Mouse (Mus musculus): ENCODE data around the gene Ddost.
A peak's percentile ranks its signal among the peaks of the same experiment; 100 is the strongest.
"Not testable (repeated sequence)": the region's sequence is repeated elsewhere in the genome, so short reads cannot be mapped to it uniquely, and the experiment has no call there.

The Ddost gene

GRCm38 (mm10) chr4:138311595-138311994, 7.1 kb downstream of the Ddost start:
- DNase-seq (ENCODE audit: low read depth, low spot score), result peak; percentile 58

GRCm38 (mm10) chr4:138312105-138312504, 7.6 kb downstream of the Ddost start:
- no peak for DNase-seq (ENCODE audit: low read depth, low spot score)

DNA sequence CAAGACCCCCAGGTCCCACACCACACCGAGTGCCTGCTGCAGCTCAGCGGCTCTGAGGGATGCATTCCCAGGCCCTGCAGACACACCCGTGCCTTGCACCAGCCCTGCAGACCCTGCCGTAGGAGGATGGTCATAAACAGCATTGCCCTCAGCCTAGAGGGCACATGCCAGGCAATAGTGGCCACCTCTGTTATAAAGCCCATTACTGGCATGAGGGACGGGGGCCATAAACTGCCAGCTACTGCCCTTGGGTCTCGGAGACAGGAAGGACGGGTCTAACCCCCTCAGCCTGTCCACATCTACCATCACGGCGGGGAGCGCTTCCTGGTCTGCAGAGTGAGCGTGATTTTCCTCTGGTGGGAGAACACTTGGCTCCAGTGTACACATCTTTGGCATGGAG, 8.5 kb downstream of the Ddost start:
- no peak for DNase-seq (ENCODE audit: low read depth, low spot score)

DNA sequence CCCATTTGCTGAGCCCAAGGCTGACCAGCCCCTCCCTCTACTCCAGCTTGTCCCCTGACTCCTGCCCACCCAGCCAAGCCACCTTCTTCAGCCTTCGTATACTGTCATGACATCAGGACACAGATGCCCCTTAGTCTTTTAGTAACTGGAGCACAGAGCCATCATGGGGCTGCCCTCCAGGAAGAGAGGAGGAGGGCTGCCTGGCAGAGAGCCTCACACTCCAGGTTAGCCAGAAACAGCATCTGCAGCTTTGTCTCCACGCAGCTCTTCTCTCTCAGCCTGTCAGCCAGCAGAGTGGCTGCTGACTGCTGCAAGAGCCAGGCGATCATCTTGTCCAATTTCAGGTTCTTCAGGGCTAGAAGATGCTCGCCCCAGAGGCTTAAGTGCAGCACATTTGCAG, 9.3 kb downstream of the Ddost start:
- no peak for DNase-seq (ENCODE audit: low read depth, low spot score)

DNA sequence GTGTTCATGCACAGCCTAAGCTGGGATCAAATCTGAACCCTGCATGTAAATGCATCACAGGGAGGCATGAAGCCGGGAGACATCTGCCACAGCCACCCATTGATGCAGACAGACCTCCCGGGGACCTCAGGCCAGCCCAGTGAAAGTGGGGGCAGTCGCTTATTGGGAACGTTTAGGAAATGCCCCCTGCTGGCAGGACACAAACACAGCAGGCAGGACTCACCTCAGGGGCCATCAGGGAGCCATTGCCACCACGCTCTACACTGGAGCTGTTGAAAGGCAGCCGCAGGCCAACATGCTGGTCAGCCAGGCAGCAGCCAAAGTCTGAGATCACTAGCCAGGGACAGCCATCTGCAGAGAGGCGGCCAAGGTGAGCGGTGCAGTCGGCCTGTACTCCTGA, 11.3 kb downstream of the Ddost start:
- peak; percentile 68 for DNase-seq (ENCODE audit: low read depth, low spot score)

GRCm38 (mm10) chr4:138316369-138316768, 11.8 kb downstream of the Ddost start:
- peak; percentile 67 for DNase-seq (ENCODE audit: low read depth, low spot score)

DNA sequence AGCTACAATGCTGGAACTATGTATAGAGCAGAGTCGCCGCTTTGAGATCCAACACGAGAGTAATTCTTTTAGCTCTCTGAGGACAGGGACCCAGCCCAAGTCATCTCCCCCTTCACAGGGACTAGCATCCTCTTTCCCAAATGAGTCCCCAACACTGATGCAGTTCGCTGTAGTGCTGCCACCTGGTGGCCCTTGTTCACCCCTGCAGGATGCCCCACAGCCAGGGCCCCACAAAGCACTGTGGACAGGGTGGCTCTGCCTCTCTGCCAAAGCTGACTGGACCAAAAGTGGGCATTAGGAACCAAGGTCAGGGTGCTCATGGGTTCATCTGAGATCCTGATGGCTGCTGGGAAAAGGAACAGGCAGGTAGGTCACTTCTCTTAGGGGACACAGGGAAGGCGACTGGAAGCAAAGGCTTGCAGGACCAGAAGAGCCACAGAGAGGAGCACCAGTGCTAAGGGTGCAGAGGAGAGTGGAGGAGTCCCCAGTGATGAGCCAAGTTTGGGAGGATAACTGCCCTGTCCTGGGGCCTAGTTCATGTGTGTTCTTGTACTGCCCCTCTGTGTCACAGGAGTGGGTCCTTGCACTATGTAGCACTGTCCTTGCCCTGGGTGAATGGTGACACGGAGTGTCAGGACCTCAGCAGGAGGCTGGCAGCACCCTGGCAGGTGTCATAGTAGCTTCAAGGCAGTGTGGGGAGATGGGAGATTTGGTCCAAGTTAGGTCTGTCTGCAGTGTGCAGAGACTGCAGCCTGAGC, 14.2 kb downstream of the Ddost start:
- DNase-seq (ENCODE audit: low read depth, low spot score), result peak; percentile 73

- DNase-seq (ENCODE audit: low read depth, low spot score), result peak; percentile 90
These were observed 15.0 kb downstream of the Ddost start for GRCm38 (mm10) chr4:138319508-138319907.

- no peak for DNase-seq (ENCODE audit: low read depth, low spot score)
These were observed 16.2 kb downstream of the Ddost start for GRCm38 (mm10) chr4:138320711-138321110.

DNA sequence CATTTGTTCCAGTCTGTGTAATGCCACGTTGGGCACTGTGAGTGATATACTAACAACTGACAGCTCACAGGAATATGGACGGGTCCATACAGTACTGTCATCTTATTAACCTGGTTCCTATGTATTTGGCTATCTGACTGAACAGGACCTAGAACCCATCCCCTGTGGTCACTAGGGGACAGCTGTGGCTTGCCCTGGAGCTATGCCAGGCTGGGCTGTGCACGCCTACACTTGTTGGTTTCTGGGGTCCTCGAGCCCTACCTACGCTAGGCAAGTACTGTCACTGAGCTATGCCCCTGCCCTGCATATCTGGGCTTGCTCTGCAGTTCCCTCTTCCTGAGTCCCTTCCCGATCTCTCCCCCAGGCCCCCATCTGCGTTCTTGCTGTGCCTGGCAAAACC, 17.0 kb downstream of the Ddost start:
- DNase-seq (ENCODE audit: low read depth, low spot score), result no peak

- DNase-seq (ENCODE audit: low read depth, low spot score), result no peak
These were observed 18.2 kb downstream of the Ddost start for GRCm38 (mm10) chr4:138322692-138323091.

DNA sequence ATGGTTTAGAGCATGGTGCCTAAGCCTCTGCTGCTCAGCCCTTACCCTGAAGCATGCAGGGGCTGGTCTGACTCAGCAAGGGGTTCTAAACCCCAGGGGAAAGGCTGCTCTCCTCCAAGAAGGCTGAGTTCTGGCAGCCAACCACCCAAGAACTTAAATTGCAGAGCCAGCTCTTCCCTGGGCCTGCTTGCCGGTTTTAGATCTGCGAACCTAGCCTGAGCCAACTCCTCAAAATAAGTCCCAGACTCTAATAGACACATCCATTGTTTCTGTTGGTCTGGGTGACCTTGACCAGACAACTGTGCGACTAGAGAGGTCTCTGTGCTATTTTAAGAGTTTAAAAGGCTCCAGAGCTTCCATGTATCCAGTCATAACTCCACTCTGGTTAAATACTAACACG, 19.2 kb downstream of the Ddost start:
- no peak for DNase-seq (ENCODE audit: low read depth, low spot score)

- no peak for DNase-seq (ENCODE audit: low read depth, low spot score)
These were observed 19.9 kb downstream of the Ddost start for GRCm38 (mm10) chr4:138324451-138324850.

GRCm38 (mm10) chr4:138325466-138326076, 21.0 kb downstream of the Ddost start:
- peak; percentile 97 for DNase-seq (ENCODE audit: low read depth, low spot score)

GRCm38 (mm10) chr4:138326077-138326695, 21.7 kb downstream of the Ddost start, which contains the start of gene Pink1:
Pink1 (minus strand) TSS chr4:138326307.
- DNase-seq (ENCODE audit: low read depth, low spot score), result peak; percentile 88

DNA sequence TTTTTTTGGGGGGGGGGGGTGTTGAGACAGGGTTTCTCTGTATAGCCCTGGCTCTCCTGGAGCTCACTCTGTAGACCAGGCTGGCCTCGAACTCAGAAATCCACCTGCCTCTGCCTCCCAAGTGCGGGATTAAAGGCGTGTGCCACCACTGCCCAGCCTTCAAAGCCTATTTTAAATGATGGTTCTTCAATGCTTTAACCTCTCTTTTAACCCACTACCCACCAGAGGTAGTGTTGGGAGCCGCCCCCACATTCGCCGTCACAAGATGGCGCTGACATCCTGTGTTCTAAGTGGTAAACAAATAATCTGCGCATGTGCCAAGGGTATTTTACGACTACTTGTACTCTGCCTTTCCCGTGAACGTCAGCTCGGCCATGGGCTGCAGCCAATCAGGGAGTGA, 22.6 kb downstream of the Ddost start:
- not testable (repeated sequence) for DNase-seq (ENCODE audit: low read depth, low spot score)

- no peak for DNase-seq (ENCODE audit: low read depth, low spot score)
These were observed 23.5 kb downstream of the Ddost start for GRCm38 (mm10) chr4:138327891-138328470.

DNA sequence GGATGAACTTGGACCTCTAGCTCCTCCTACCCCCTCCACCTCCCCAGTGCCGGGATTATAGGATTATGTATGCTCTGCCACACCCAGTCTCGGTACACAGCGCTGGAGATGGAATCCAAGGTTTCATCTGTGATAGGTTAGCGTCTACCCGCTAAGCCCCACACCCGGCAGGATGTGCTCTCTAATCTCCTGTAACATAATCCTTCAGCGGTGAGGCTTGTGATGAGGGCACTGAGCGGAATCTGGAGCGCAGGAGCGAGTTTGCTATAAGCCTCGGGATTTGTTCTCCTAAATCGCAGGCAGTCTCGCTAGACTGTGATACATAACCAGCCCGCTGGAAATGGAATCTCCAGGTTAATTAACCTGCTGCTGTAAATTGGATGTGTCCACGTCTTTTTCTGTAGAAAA, 25.7 kb downstream of the Ddost start:
- no peak for DNase-seq (ENCODE audit: low read depth, low spot score)

- DNase-seq (ENCODE audit: low read depth, low spot score), result no peak
These were observed 27.1 kb downstream of the Ddost start for GRCm38 (mm10) chr4:138331647-138332046.

DNA sequence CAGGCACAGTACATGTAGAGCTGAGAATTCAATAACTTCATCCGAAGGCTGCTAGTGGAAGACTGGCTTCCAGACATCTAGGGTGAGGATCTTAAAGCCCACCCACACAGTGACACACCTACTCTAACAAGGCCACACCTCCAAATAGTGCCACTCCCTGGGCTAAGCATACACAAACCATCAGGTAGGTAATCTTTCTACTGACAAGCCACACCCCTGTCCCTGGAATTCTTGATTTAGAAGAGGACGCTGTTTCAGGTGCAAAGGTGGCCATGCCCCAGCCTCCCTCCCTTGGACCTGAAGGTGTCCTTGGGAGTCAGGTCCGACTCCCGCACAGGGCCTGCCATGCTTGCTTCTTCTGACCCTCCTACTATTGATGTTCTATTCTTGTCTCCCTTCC, 28.6 kb downstream of the Ddost start:
- no peak for DNase-seq (ENCODE audit: low read depth, low spot score)

DNA sequence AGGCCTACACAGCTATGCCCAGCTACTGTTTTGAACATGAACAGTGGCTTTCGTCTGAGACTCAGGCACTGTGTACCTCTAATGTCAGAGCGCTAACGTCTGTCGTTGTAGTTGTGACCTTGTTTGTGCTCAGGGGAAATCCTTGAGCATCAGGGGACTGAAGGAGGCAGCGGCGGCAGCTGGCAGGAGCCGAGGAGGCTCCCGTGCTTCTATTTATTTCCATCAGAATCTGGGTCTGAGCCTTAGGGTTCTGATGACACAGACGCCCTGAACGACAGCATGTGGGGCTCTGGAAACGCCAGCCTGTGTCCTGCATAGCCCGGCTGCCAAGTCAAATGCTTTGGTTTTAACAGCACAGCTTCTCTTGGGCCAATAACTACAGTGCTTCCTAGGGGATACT, 30.5 kb downstream of the Ddost start:
- DNase-seq (ENCODE audit: low read depth, low spot score), result no peak

GRCm38 (mm10) chr4:138335648-138336047, 31.1 kb downstream of the Ddost start:
- no peak for DNase-seq (ENCODE audit: low read depth, low spot score)
